In the genomic region with DNA sequence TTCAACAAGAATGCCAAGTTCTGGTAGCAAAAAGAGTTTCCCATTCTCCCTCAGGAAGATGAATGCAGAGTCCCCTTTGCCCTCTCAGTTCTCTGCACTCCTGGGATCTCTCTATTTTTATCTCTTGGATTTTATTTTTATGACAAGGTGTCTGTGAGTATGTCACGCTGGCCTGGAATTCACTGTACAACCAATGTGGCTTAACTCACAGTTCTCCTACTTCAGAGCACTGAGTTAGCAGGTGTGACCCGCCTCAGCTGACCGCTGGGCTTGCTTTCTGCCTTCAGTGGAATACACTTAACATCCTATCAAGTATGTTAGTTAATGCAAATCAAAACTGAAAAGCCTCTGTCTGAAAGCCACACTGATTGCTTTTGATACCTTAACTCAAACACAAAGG, we compare ENCODE assay signal across 23 mouse cellular contexts. TPM values are rescaled to one million over a fixed set of nuclear protein-coding genes. Genes with fewer than 3 reads are reported as not detected.
DNase-seq lines count a peak whose midpoint lies in the region; ATAC-seq and TF ChIP-seq lines count a peak whose summit lies in the region.
"Had no signal": no experiment of that assay in that cellular context is flagged by ENCODE, and none has a peak within 500 bp of the region (broad histone marks: within the 10 kb centered on the region; RNA-seq: fewer than 3 reads in every experiment).

No protein-coding gene starts in this region.

- no peak for TF ChIP-seq CTCF in lung, embryonic 14.5 days (IDR thresholded peaks at IDR 0.05; ENCODE audit: low read depth)
- no peak for TF ChIP-seq CTCF in lung, postnatal 0 days (IDR thresholded peaks at IDR 0.05)
- no peak for TF ChIP-seq CTCF in heart, postnatal 0 days (IDR thresholded peaks at IDR 0.05; ENCODE audit: low read depth)

- H3K36me3 ChIP-seq in forebrain, embryonic 14.5 days (ENCODE audit: control insufficient read depth, insufficient read depth, low read length): no peaks in the 10 kb centered on the region
- no peaks in the 10 kb centered on the region for H3K36me3 ChIP-seq in forebrain, embryonic 12.5 days (replicated peaks)
- no peaks in the 10 kb centered on the region for H3K36me3 ChIP-seq in lung, embryonic 14.5 days (ENCODE audit: insufficient read depth)
- no peaks in the 10 kb centered on the region for H3K36me3 ChIP-seq in lung, postnatal 0 days (ENCODE audit: insufficient read depth, low read length)
- no peaks in the 10 kb centered on the region for H3K36me3 ChIP-seq in heart, postnatal 0 days (replicated peaks; ENCODE audit: control insufficient read depth, insufficient read depth, low read length)
- H3K36me3 ChIP-seq: embryonic facial prominence, embryonic 15.5 days; forebrain, embryonic 10.5 days; G1E; hindbrain, embryonic 13.5 days had no signal

- H3K9ac ChIP-seq in forebrain, embryonic 14.5 days (ENCODE audit: low read length): no peak overlapping the region
- H3K9ac ChIP-seq in forebrain, embryonic 12.5 days: no peak overlapping the region
- no peak overlapping the region for H3K9ac ChIP-seq in lung, embryonic 14.5 days
- no peak overlapping the region for H3K9ac ChIP-seq in lung, postnatal 0 days (replicated peaks; ENCODE audit: low read depth)
- no peak overlapping the region for H3K9ac ChIP-seq in heart, postnatal 0 days (replicated peaks; ENCODE audit: low read depth, low read length)
- H3K9ac ChIP-seq: embryonic facial prominence, embryonic 15.5 days; hindbrain, embryonic 13.5 days had no signal

- DNase-seq in forebrain, embryonic 14.5 days (ENCODE audit: low spot score): peak; percentile 11
- DNase-seq in heart, adult 8-10 months (ENCODE audit: low spot score): peak; percentile 16
- DNase-seq in heart, postnatal 14 days: no peak
- peak; percentile 41 for DNase-seq in lung, embryonic 14.5 days
- no peak for DNase-seq in lung, postnatal 0 days (ENCODE audit: low spot score)
- peak; percentile 24 for DNase-seq in heart, postnatal 0 days (ENCODE audit: low spot score)
- no peak for DNase-seq in kidney, postnatal 36 days
- DNase-seq: adrenal gland, postnatal 10 days; B cell, adult 2 months; cerebellum, adult 11 months; cerebellum, adult 8-10 months; embryo, embryonic 11 days; gastrocnemius, postnatal 10 days; kidney, adult 11 months had no signal

- intact Hi-C loops in heart, postnatal 14 days (cut with DNase I): loop anchor here (10.0 kb wide), 1 partner anchor 1114 kb away; no protein-coding TSS in a partner anchor

- H3K9me3 ChIP-seq in forebrain, embryonic 14.5 days (replicated peaks; ENCODE audit: control insufficient read depth, low read length): no peaks in the 10 kb centered on the region
- H3K9me3 ChIP-seq in forebrain, embryonic 12.5 days: no peaks in the 10 kb centered on the region
- no peaks in the 10 kb centered on the region for H3K9me3 ChIP-seq in lung, embryonic 14.5 days (ENCODE audit: low read depth, low read length)
- no peaks in the 10 kb centered on the region for H3K9me3 ChIP-seq in lung, postnatal 0 days (ENCODE audit: low read length)
- no peaks in the 10 kb centered on the region for H3K9me3 ChIP-seq in heart, postnatal 0 days (replicated peaks; ENCODE audit: control insufficient read depth, low read length)
- H3K9me3 ChIP-seq: embryonic facial prominence, embryonic 15.5 days; forebrain, embryonic 10.5 days; G1E; hindbrain, embryonic 13.5 days had no signal

- H3K27me3 ChIP-seq in forebrain, embryonic 14.5 days (replicated peaks; ENCODE audit: control insufficient read depth, insufficient read depth, low read length): no peaks in the 10 kb centered on the region
- H3K27me3 ChIP-seq in forebrain, embryonic 12.5 days: no peaks in the 10 kb centered on the region
- no peaks in the 10 kb centered on the region for H3K27me3 ChIP-seq in lung, embryonic 14.5 days (ENCODE audit: insufficient read depth, low read length)
- H3K27me3 ChIP-seq in lung, postnatal 0 days (replicated peaks; ENCODE audit: insufficient read depth, low read length): no peaks in the 10 kb centered on the region
- H3K27me3 ChIP-seq in heart, postnatal 0 days (ENCODE audit: control insufficient read depth, insufficient read depth, low read length): no peaks in the 10 kb centered on the region
- H3K27me3 ChIP-seq: embryonic facial prominence, embryonic 15.5 days; hindbrain, embryonic 13.5 days had no signal

- 71% methylated on average over 3 of the region's 3 CpGs for WGBS in forebrain, embryonic 14.5 days
- 66% methylated on average over 3 of the region's 3 CpGs for WGBS in forebrain, embryonic 12.5 days
- 41% methylated on average over 3 of the region's 3 CpGs for WGBS in lung, embryonic 14.5 days
- 70% methylated on average over 3 of the region's 3 CpGs for WGBS in lung, postnatal 0 days
- 19% methylated on average over 3 of the region's 3 CpGs for WGBS in heart, postnatal 0 days

- TF ChIP-seq EP300 in lung, postnatal 0 days (IDR thresholded peaks at IDR 0.05): no peak
- TF ChIP-seq EP300 in heart, postnatal 0 days (IDR thresholded peaks at IDR 0.05; ENCODE audit: low read depth): no peak

- no peak for ATAC-seq in forebrain, embryonic 14.5 days
- no peak for ATAC-seq in forebrain, embryonic 12.5 days (ENCODE audit: low FRiP score)
- no peak for ATAC-seq in lung, embryonic 14.5 days (ENCODE audit: insufficient read depth)
- ATAC-seq in lung, postnatal 0 days: no peak
- ATAC-seq in heart, postnatal 0 days (ENCODE audit: insufficient read depth, low read depth): peak; percentile 84
- ATAC-seq: CD4-positive, CD25-positive, alpha-beta regulatory T cell, adult 4 months; forebrain, embryonic 16.5 days; hindbrain, postnatal 0 days had no signal

- H3K4me2 ChIP-seq in forebrain, embryonic 14.5 days (ENCODE audit: low read length): no peak overlapping the region
- no peak overlapping the region for H3K4me2 ChIP-seq in forebrain, embryonic 12.5 days
- no peak overlapping the region for H3K4me2 ChIP-seq in lung, embryonic 14.5 days
- no peak overlapping the region for H3K4me2 ChIP-seq in lung, postnatal 0 days (replicated peaks; ENCODE audit: low read depth, low read length)
- H3K4me2 ChIP-seq in heart, postnatal 0 days (ENCODE audit: low read depth, low read length): no peak overlapping the region
- H3K4me2 ChIP-seq: embryonic facial prominence, embryonic 15.5 days; hindbrain, embryonic 13.5 days had no signal

- H3K27ac ChIP-seq in forebrain, embryonic 14.5 days (ENCODE audit: low read depth, low read length): no peak overlapping the region
- no peak overlapping the region for H3K27ac ChIP-seq in forebrain, embryonic 12.5 days
- no peak overlapping the region for H3K27ac ChIP-seq in lung, embryonic 14.5 days (ENCODE audit: low read depth)
- H3K27ac ChIP-seq in lung, postnatal 0 days (ENCODE audit: low read length): no peak overlapping the region
- H3K27ac ChIP-seq in heart, postnatal 0 days (ENCODE audit: low read depth): peak overlapping the region; percentile 30; the same call in 1 of the 2 replicates
- H3K27ac ChIP-seq: embryonic facial prominence, embryonic 15.5 days; forebrain, embryonic 10.5 days; hindbrain, embryonic 13.5 days; hindbrain, postnatal 0 days had no signal

- no peaks in the 10 kb centered on the region for H3K4me1 ChIP-seq in forebrain, embryonic 14.5 days (ENCODE audit: control insufficient read depth, insufficient read depth, low read length)
- H3K4me1 ChIP-seq in forebrain, embryonic 12.5 days: no peaks in the 10 kb centered on the region
- H3K4me1 ChIP-seq in lung, embryonic 14.5 days (ENCODE audit: insufficient read depth): no peaks in the 10 kb centered on the region
- no peaks in the 10 kb centered on the region for H3K4me1 ChIP-seq in lung, postnatal 0 days (ENCODE audit: insufficient read depth, low read depth, low read length)
- no peaks in the 10 kb centered on the region for H3K4me1 ChIP-seq in heart, postnatal 0 days (ENCODE audit: control insufficient read depth, insufficient read depth)
- H3K4me1 ChIP-seq: embryonic facial prominence, embryonic 15.5 days; forebrain, embryonic 10.5 days; hindbrain, embryonic 13.5 days had no signal

- no peak overlapping the region for H3K4me3 ChIP-seq in forebrain, embryonic 14.5 days (ENCODE audit: low read depth, low read length)
- H3K4me3 ChIP-seq in forebrain, embryonic 12.5 days (replicated peaks): no peak overlapping the region
- H3K4me3 ChIP-seq in lung, embryonic 14.5 days (ENCODE audit: low read depth, low read length): no peak overlapping the region
- no peak overlapping the region for H3K4me3 ChIP-seq in lung, postnatal 0 days (ENCODE audit: low read depth, low read length)
- no peak overlapping the region for H3K4me3 ChIP-seq in heart, postnatal 0 days (ENCODE audit: low read depth, low read length)
- H3K4me3 ChIP-seq: embryonic facial prominence, embryonic 15.5 days; erythroblast, embryonic 14.5 days; forebrain, embryonic 10.5 days; hindbrain, embryonic 13.5 days had no signal

RNA-seq across cellular contexts. Expression of a gene that starts 27.7 kb away (rescaled TPM):
- 127 and 151 TPM in 2 replicates for polyA plus RNA-seq in forebrain, embryonic 14.5 days (2014; fragmentation: Nextera tagmentation; extraction: Ambion mirVana)
- 224 and 225 TPM in 2 replicates for polyA plus RNA-seq in forebrain, embryonic 12.5 days (2016; fragmentation: Nextera tagmentation; extraction: Ambion mirVana)
- total RNA-seq in heart, adult 8-10 months (2022): 10 to 100 TPM; 29.6 to 32.2 (median 30.4) TPM
- total RNA-seq in heart, postnatal 14 days (2021): 10 to 100 TPM; 25.6 to 36.6 TPM
- polyA plus RNA-seq in lung, embryonic 14.5 days (2014; fragmentation: Nextera tagmentation; extraction: Ambion mirVana): 197 and 198 TPM in 2 replicates
- polyA plus RNA-seq in lung, postnatal 0 days (2015; fragmentation: Nextera tagmentation; extraction: Ambion mirVana): 40.1 and 40.5 TPM in 2 replicates
- 76.1 and 93.0 TPM in 2 replicates for total RNA-seq in heart, postnatal 0 days (2014; rRNA removed; ENCODE audit: low replicate concordance)
- 69.1 and 73.4 TPM in 2 replicates for polyA plus RNA-seq in heart, postnatal 0 days (2015; fragmentation: Nextera tagmentation; extraction: Ambion mirVana)

Comparison
In these comparisons a context has a peak if more than half of its experiments do, and no peak if none do; other contexts are left out.
1. DNase-seq: peak in forebrain, embryonic 14.5 days (single experiment), heart, adult 8-10 months (single experiment), lung, embryonic 14.5 days (single experiment) and heart, postnatal 0 days (single experiment); none in heart, postnatal 14 days (0 of 2), lung, postnatal 0 days (single experiment) and kidney, postnatal 36 days (0 of 2).